Comparison of ENCODE assay signal across 27 mouse cellular contexts in the genomic region with DNA sequence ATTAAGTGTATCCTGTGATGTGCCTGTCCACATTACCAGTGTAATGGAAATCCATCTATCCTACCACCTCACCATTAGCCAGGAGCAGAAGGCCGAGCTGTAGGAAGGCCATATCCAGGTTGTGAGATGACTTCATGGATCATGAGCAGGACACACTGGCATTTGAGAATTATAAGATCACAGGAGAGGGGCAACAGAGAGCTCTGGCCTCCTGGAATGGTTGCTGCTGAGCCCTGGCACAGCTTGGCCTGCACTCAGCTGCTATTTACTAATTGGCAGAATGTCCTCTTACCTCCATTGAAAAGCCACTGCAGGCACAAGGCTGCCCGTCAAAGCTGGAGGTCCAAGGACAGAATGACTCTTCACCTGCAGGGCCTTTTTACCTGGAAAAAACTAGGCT.
A peak's percentile ranks its signal among the peaks of the same experiment; 100 is the strongest.
DNase-seq lines count a peak whose midpoint lies in the region; ATAC-seq and TF ChIP-seq lines count a peak whose summit lies in the region.
"Had no signal": no experiment of that assay in that cellular context is flagged by ENCODE, and none has a peak within 500 bp of the region (broad histone marks: within the 10 kb centered on the region; RNA-seq: fewer than 3 reads in every experiment).

No protein-coding gene starts in this region.

- no peak for TF ChIP-seq CTCF in hindbrain, postnatal 0 days (IDR thresholded peaks at IDR 0.05; ENCODE audit: low read depth)

- no peaks in the 10 kb centered on the region for H3K4me1 ChIP-seq in hindbrain, postnatal 0 days (ENCODE audit: insufficient read depth, low read length)
- peaks cover 2% of the 10 kb centered on the region; the same call in 1 of the 2 replicates for H3K4me1 ChIP-seq in hindbrain, embryonic 10.5 days (replicated peaks)
- H3K4me1 ChIP-seq: embryonic facial prominence, embryonic 10.5 days; embryonic facial prominence, embryonic 15.5 days; forebrain, embryonic 13.5 days; hindbrain, embryonic 15.5 days; intestine, embryonic 15.5 days; midbrain, embryonic 15.5 days had no signal

- WGBS in hindbrain, postnatal 0 days = 72% methylated on average over 2 of the region's 2 CpGs
- WGBS in hindbrain, embryonic 10.5 days = 86% methylated on average over 2 of the region's 2 CpGs

- no peak overlapping the region for H3K4me3 ChIP-seq in hindbrain, postnatal 0 days (ENCODE audit: low read length)
- no peak overlapping the region for H3K4me3 ChIP-seq in hindbrain, embryonic 10.5 days
- H3K4me3 ChIP-seq: embryonic facial prominence, embryonic 10.5 days; embryonic facial prominence, embryonic 15.5 days; forebrain, embryonic 13.5 days; hindbrain, embryonic 15.5 days; intestine, embryonic 15.5 days; midbrain, embryonic 15.5 days had no signal

- H3K9me3 ChIP-seq in hindbrain, postnatal 0 days (ENCODE audit: low read length) = no peaks in the 10 kb centered on the region
- H3K9me3 ChIP-seq in hindbrain, embryonic 10.5 days = no peaks in the 10 kb centered on the region
- H3K9me3 ChIP-seq: embryonic facial prominence, embryonic 10.5 days; embryonic facial prominence, embryonic 15.5 days; forebrain, embryonic 13.5 days; hindbrain, embryonic 15.5 days; intestine, embryonic 15.5 days; midbrain, embryonic 15.5 days had no signal

- DNase-seq in hindbrain, postnatal 0 days (ENCODE audit: low spot score) = peak; percentile 36
- no peak for DNase-seq in hindbrain, embryonic 10.5 days (ENCODE audit: low spot score)
- peak; percentile 2 for DNase-seq in cerebellum, adult 11 months
- peak; percentile 13 for DNase-seq in cerebellum, adult 9-10 months
- peak; percentile 31 to 32 for DNase-seq in cerebellum, postnatal 36 days
- no peak for DNase-seq in urinary bladder, adult 18-20 months (ENCODE audit: low spot score in 2 of 2)
- no peak for DNase-seq in urinary bladder, postnatal 10 days (ENCODE audit: low spot score)
- DNase-seq: adrenal gland, postnatal 25 days; gastrocnemius, postnatal 14 days; heart, postnatal 36 days; kidney, adult 2 months; kidney, postnatal 4 days; liver; lung, adult 2 months; lung, postnatal 10 days; right cerebral cortex, postnatal 4 days; thymus, adult 2 months; thymus, postnatal 36 days had no signal

- H3K4me2 ChIP-seq in hindbrain, postnatal 0 days (ENCODE audit: low read depth, low read length) = no peak overlapping the region
- H3K4me2 ChIP-seq: embryonic facial prominence, embryonic 15.5 days; forebrain, embryonic 13.5 days; heart, embryonic 11.5 days; hindbrain, embryonic 15.5 days; intestine, embryonic 15.5 days; midbrain, embryonic 15.5 days had no signal

- H3K27me3 ChIP-seq in hindbrain, postnatal 0 days (ENCODE audit: insufficient read depth, low read length) = no peaks in the 10 kb centered on the region
- no peaks in the 10 kb centered on the region for H3K27me3 ChIP-seq in hindbrain, embryonic 10.5 days (ENCODE audit: insufficient read depth, poor library complexity, severe bottlenecking)
- H3K27me3 ChIP-seq: embryonic facial prominence, embryonic 15.5 days; forebrain, embryonic 13.5 days; hindbrain, embryonic 15.5 days; intestine, embryonic 15.5 days; midbrain, embryonic 15.5 days had no signal

- no peak overlapping the region for H3K27ac ChIP-seq in hindbrain, postnatal 0 days
- no peak overlapping the region for H3K27ac ChIP-seq in hindbrain, embryonic 10.5 days
- H3K27ac ChIP-seq: embryonic facial prominence, embryonic 10.5 days; embryonic facial prominence, embryonic 15.5 days; forebrain, embryonic 13.5 days; hindbrain, embryonic 15.5 days; intestine, embryonic 15.5 days; kidney, postnatal 0 days; liver, embryonic 14.5 days; midbrain, embryonic 15.5 days had no signal

- ATAC-seq in hindbrain, postnatal 0 days = peak; percentile 64
- ATAC-seq: forebrain, embryonic 13.5 days; intestine, embryonic 15.5 days; midbrain, embryonic 15.5 days had no signal

- no peak overlapping the region for H3K9ac ChIP-seq in hindbrain, postnatal 0 days (replicated peaks; ENCODE audit: low read length)
- H3K9ac ChIP-seq: embryonic facial prominence, embryonic 15.5 days; forebrain, embryonic 13.5 days; hindbrain, embryonic 15.5 days; intestine, embryonic 15.5 days; liver, embryonic 14.5 days; midbrain, embryonic 15.5 days had no signal

- no peaks in the 10 kb centered on the region for H3K36me3 ChIP-seq in hindbrain, postnatal 0 days (ENCODE audit: insufficient read depth, low read length)
- H3K36me3 ChIP-seq in hindbrain, embryonic 10.5 days = no peaks in the 10 kb centered on the region
- H3K36me3 ChIP-seq: embryonic facial prominence, embryonic 10.5 days; embryonic facial prominence, embryonic 15.5 days; hindbrain, embryonic 15.5 days; intestine, embryonic 15.5 days; midbrain, embryonic 15.5 days had no signal

Comparison
In these comparisons a context has a peak if more than half of its experiments do, and no peak if none do; other contexts are left out.
1. DNase-seq: peak in hindbrain, postnatal 0 days (single experiment), cerebellum, adult 11 months (single experiment), cerebellum, adult 9-10 months (single experiment) and cerebellum, postnatal 36 days (2 of 2); none in hindbrain, embryonic 10.5 days (single experiment), urinary bladder, adult 18-20 months (0 of 2) and urinary bladder, postnatal 10 days (single experiment).